ENCODE assay signal across 12 mouse cellular contexts in the genomic region with DNA sequence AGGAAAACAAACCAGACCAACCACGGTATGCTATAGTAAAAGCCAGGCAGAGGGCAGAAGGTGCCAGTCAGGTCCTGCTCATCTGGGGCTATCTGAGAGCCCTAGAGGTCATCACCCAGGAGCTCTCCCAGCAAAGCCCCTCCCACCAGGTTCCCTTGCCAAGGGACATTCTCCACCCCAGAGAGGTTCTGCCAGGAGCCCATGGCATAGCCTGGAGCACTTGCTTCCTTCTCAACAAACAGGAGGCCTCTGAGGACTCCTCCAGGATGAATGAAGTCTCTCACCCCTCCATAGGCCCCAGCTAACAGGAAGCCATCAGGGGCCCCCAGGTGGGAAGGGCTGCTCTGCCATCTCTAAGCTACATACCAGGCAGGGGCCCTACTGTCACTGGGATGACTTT.
DNase-seq lines count a peak whose midpoint lies in the region; ATAC-seq and TF ChIP-seq lines count a peak whose summit lies in the region.
"Had no signal": no experiment of that assay in that cellular context is flagged by ENCODE, and none has a peak within 500 bp of the region (broad histone marks: within the 10 kb centered on the region; RNA-seq: fewer than 3 reads in every experiment).

No protein-coding gene starts in this region.

- TF ChIP-seq POLR2A in liver, adult 2 months (IDR thresholded peaks at IDR 0.05; ENCODE audit: extremely low read depth, insufficient read depth, low read length): no peak

- peak overlapping the region; percentile 65; the same call in 1 of the 2 replicates for H3K27ac ChIP-seq in forebrain, embryonic 10.5 days
- H3K27ac ChIP-seq in forebrain, embryonic 12.5 days: no peak overlapping the region
- H3K27ac ChIP-seq in liver, adult 2 months (replicated peaks; ENCODE audit: insufficient read depth, low read depth, low read length): peak overlapping the region; percentile 37
- no peak overlapping the region for H3K27ac ChIP-seq in hindbrain, embryonic 16.5 days (ENCODE audit: low read depth, low read length)
- H3K27ac ChIP-seq: kidney, postnatal 0 days; lung, embryonic 15.5 days had no signal

- no peak overlapping the region for H3K4me3 ChIP-seq in forebrain, embryonic 10.5 days
- no peak overlapping the region for H3K4me3 ChIP-seq in forebrain, embryonic 12.5 days (replicated peaks)
- peak overlapping the region; percentile 83 for H3K4me3 ChIP-seq in megakaryocyte, embryonic 14.5 days (replicated peaks)
- no peak overlapping the region for H3K4me3 ChIP-seq in liver, adult 2 months (ENCODE audit: insufficient read depth, low read depth, low read length)
- no peak overlapping the region for H3K4me3 ChIP-seq in hindbrain, embryonic 16.5 days (ENCODE audit: low read length)
- H3K4me3 ChIP-seq: lung, embryonic 15.5 days had no signal

- H3K9ac ChIP-seq in forebrain, embryonic 12.5 days: no peak overlapping the region
- H3K9ac ChIP-seq in liver, adult 2 months (ENCODE audit: low read depth, low read length): no peak overlapping the region
- no peak overlapping the region for H3K9ac ChIP-seq in hindbrain, embryonic 16.5 days (ENCODE audit: low read depth, low read length)
- H3K9ac ChIP-seq: lung, embryonic 15.5 days had no signal

- no peak for TF ChIP-seq CTCF in liver, adult 2 months (IDR thresholded peaks at IDR 0.05; ENCODE audit: low read depth, low read length)

- no peak for ATAC-seq in forebrain, embryonic 12.5 days (ENCODE audit: low FRiP score)
- ATAC-seq in megakaryocyte, adult 5-6 weeks (ENCODE audit: poor library complexity, severe bottlenecking): no peak
- ATAC-seq in hindbrain, embryonic 16.5 days: no peak

- no peaks in the 10 kb centered on the region for H3K79me2 ChIP-seq in liver, adult 2 months (ENCODE audit: control insufficient read depth, insufficient read depth, low read length)

- peaks cover 62% of the 10 kb centered on the region for H3K4me1 ChIP-seq in forebrain, embryonic 10.5 days
- no peaks in the 10 kb centered on the region; the same call in 1 of the 2 replicates for H3K4me1 ChIP-seq in forebrain, embryonic 12.5 days
- H3K4me1 ChIP-seq in megakaryocyte, embryonic 14.5 days: peaks cover 100% of the 10 kb centered on the region
- H3K4me1 ChIP-seq in liver, adult 2 months (ENCODE audit: control insufficient read depth, insufficient read depth, low read length): peaks cover 16% of the 10 kb centered on the region
- no peaks in the 10 kb centered on the region for H3K4me1 ChIP-seq in hindbrain, embryonic 16.5 days (ENCODE audit: control insufficient read depth, insufficient read depth, low read depth, low read length)

- no peaks in the 10 kb centered on the region for H3K36me3 ChIP-seq in forebrain, embryonic 10.5 days (replicated peaks)
- H3K36me3 ChIP-seq in forebrain, embryonic 12.5 days (replicated peaks): no peaks in the 10 kb centered on the region
- no peaks in the 10 kb centered on the region for H3K36me3 ChIP-seq in megakaryocyte, embryonic 14.5 days (replicated peaks; ENCODE audit: low read length)
- no peaks in the 10 kb centered on the region for H3K36me3 ChIP-seq in liver, adult 2 months (ENCODE audit: control insufficient read depth, insufficient read depth, low read length)
- no peaks in the 10 kb centered on the region for H3K36me3 ChIP-seq in hindbrain, embryonic 16.5 days (ENCODE audit: control insufficient read depth, insufficient read depth, low read length)
- H3K36me3 ChIP-seq: lung, embryonic 15.5 days had no signal

- WGBS in forebrain, embryonic 10.5 days: 88% methylated on average over 1 of the region's 1 CpGs
- WGBS in forebrain, embryonic 12.5 days: 75% methylated on average over 1 of the region's 1 CpGs
- 14% methylated on average over 1 of the region's 1 CpGs for WGBS in liver, adult 2 months
- 89% methylated on average over 1 of the region's 1 CpGs for WGBS in hindbrain, embryonic 16.5 days

- peaks cover 17% of the 10 kb centered on the region; the same call in 1 of the 2 replicates for H3K27me3 ChIP-seq in forebrain, embryonic 10.5 days (ENCODE audit: poor library complexity, severe bottlenecking)
- no peaks in the 10 kb centered on the region for H3K27me3 ChIP-seq in forebrain, embryonic 12.5 days
- H3K27me3 ChIP-seq in megakaryocyte, embryonic 14.5 days (replicated peaks): no peaks in the 10 kb centered on the region
- no peaks in the 10 kb centered on the region for H3K27me3 ChIP-seq in liver, adult 2 months (ENCODE audit: control insufficient read depth, insufficient read depth, low read length)
- H3K27me3 ChIP-seq in hindbrain, embryonic 16.5 days (replicated peaks; ENCODE audit: control insufficient read depth, insufficient read depth, low read length): no peaks in the 10 kb centered on the region
- H3K27me3 ChIP-seq: CH12.LX; lung, embryonic 15.5 days had no signal

- H3K4me2 ChIP-seq in forebrain, embryonic 12.5 days: no peak overlapping the region
- H3K4me2 ChIP-seq in hindbrain, embryonic 16.5 days (ENCODE audit: low read length): no peak overlapping the region
- H3K4me2 ChIP-seq: lung, embryonic 15.5 days had no signal

- no peak for DNase-seq in forebrain, embryonic 10.5 days (ENCODE audit: extremely low spot score, low spot score)
- DNase-seq in liver, adult 2 months (ENCODE audit: extremely low read depth, low read depth, low spot score): peak; percentile 93
- peak; percentile 54 to 56 for DNase-seq in thymus, postnatal 10 days (ENCODE audit: low spot score in 2 of 2)
- DNase-seq in cerebellum, adult 9-11 months: no peak
- DNase-seq: gastrocnemius, postnatal 36 days had no signal

- H3K9me3 ChIP-seq in forebrain, embryonic 10.5 days: no peaks in the 10 kb centered on the region
- H3K9me3 ChIP-seq in forebrain, embryonic 12.5 days: no peaks in the 10 kb centered on the region
- H3K9me3 ChIP-seq in megakaryocyte, embryonic 14.5 days: no peaks in the 10 kb centered on the region
- H3K9me3 ChIP-seq in hindbrain, embryonic 16.5 days (ENCODE audit: control insufficient read depth, low read length): no peaks in the 10 kb centered on the region
- H3K9me3 ChIP-seq: lung, embryonic 15.5 days had no signal

Comparison
In these comparisons a context has a peak if more than half of its experiments do, and no peak if none do; other contexts are left out.
1. H3K27ac ChIP-seq: peak in forebrain, embryonic 10.5 days (single experiment) and liver, adult 2 months (single experiment); none in forebrain, embryonic 12.5 days (single experiment) and hindbrain, embryonic 16.5 days (single experiment).
2. DNase-seq: peak in liver, adult 2 months (single experiment) and thymus, postnatal 10 days (2 of 2); none in forebrain, embryonic 10.5 days (single experiment) and cerebellum, adult 9-11 months (single experiment).